Comparison of ENCODE assay signal across 7 mouse cellular contexts in genomic region chr3:88686734-88687611, GRCm38 (mm10). TPM values are rescaled to one million over a fixed set of nuclear protein-coding genes. Genes with fewer than 3 reads are reported as not detected.
DNase-seq lines count a peak whose midpoint lies in the region; ATAC-seq and TF ChIP-seq lines count a peak whose summit lies in the region.

No protein-coding gene starts in this region.

- H3K27me3 ChIP-seq in lung, postnatal 0 days (replicated peaks; ENCODE audit: insufficient read depth, low read length): no peaks in the 10 kb centered on the region
- no peaks in the 10 kb centered on the region for H3K27me3 ChIP-seq in embryonic facial prominence, embryonic 12.5 days
- H3K27me3 ChIP-seq in intestine, embryonic 15.5 days (replicated peaks): no peaks in the 10 kb centered on the region
- no peaks in the 10 kb centered on the region for H3K27me3 ChIP-seq in neural tube, embryonic 13.5 days

- no peak for TF ChIP-seq CTCF in lung, postnatal 0 days (IDR thresholded peaks at IDR 0.05)

- H3K4me2 ChIP-seq in lung, postnatal 0 days (replicated peaks; ENCODE audit: low read depth, low read length): peak overlapping the region; percentile 71
- H3K4me2 ChIP-seq in embryonic facial prominence, embryonic 12.5 days (replicated peaks): peak overlapping the region; percentile 90
- peak overlapping the region; percentile 74 for H3K4me2 ChIP-seq in intestine, embryonic 15.5 days (replicated peaks)
- H3K4me2 ChIP-seq in neural tube, embryonic 13.5 days: peak overlapping the region; percentile 97

- peaks cover 7% of the 10 kb centered on the region; the same call in 1 of the 2 replicates for H3K4me1 ChIP-seq in lung, postnatal 0 days (ENCODE audit: insufficient read depth, low read depth, low read length)
- peaks cover 17% of the 10 kb centered on the region for H3K4me1 ChIP-seq in embryonic facial prominence, embryonic 12.5 days
- H3K4me1 ChIP-seq in intestine, embryonic 15.5 days (replicated peaks): peaks cover 4% of the 10 kb centered on the region
- peaks cover 24% of the 10 kb centered on the region for H3K4me1 ChIP-seq in neural tube, embryonic 13.5 days (replicated peaks)

- peak; percentile 18 for DNase-seq in lung, postnatal 0 days (ENCODE audit: low spot score)
- DNase-seq in lung, adult 18-20 months: no peak
- no peak for DNase-seq in layer of hippocampus, adult 9-10 months (ENCODE audit: low spot score)
- no peak for DNase-seq in cerebellum, adult 8-10 months

- ATAC-seq in lung, postnatal 0 days: no peak
- ATAC-seq in embryonic facial prominence, embryonic 12.5 days (ENCODE audit: insufficient number of reproducible peaks, insufficient read depth, low FRiP score, low TSS enrichment): no peak
- ATAC-seq in intestine, embryonic 15.5 days: no peak
- ATAC-seq in neural tube, embryonic 13.5 days (ENCODE audit: low read depth): no peak

- H3K9ac ChIP-seq in lung, postnatal 0 days (replicated peaks; ENCODE audit: low read depth): peak overlapping the region; percentile 98
- peak overlapping the region; percentile 97 for H3K9ac ChIP-seq in embryonic facial prominence, embryonic 12.5 days
- peak overlapping the region; percentile 96 for H3K9ac ChIP-seq in intestine, embryonic 15.5 days
- peak overlapping the region; percentile 98 for H3K9ac ChIP-seq in neural tube, embryonic 13.5 days

- no peak for TF ChIP-seq EP300 in lung, postnatal 0 days (IDR thresholded peaks at IDR 0.05)

- WGBS in lung, postnatal 0 days: 10% methylated on average over 13 of the region's 13 CpGs
- WGBS in embryonic facial prominence, embryonic 12.5 days: 55% methylated on average over 13 of the region's 13 CpGs
- WGBS in intestine, embryonic 15.5 days: 10% methylated on average over 13 of the region's 13 CpGs
- 50% methylated on average over 13 of the region's 13 CpGs for WGBS in neural tube, embryonic 13.5 days

- peaks cover 12% of the 10 kb centered on the region for H3K36me3 ChIP-seq in lung, postnatal 0 days (ENCODE audit: insufficient read depth, low read length)
- H3K36me3 ChIP-seq in embryonic facial prominence, embryonic 12.5 days: peaks cover 38% of the 10 kb centered on the region
- peaks cover 23% of the 10 kb centered on the region for H3K36me3 ChIP-seq in intestine, embryonic 15.5 days
- peaks cover 38% of the 10 kb centered on the region for H3K36me3 ChIP-seq in neural tube, embryonic 13.5 days

- peak overlapping the region; percentile 99; the same call in 1 of the 2 replicates for H3K27ac ChIP-seq in lung, postnatal 0 days (ENCODE audit: low read length)
- peak overlapping the region; percentile 99; the same call in 1 of the 2 replicates for H3K27ac ChIP-seq in embryonic facial prominence, embryonic 12.5 days
- no peak overlapping the region for H3K27ac ChIP-seq in intestine, embryonic 15.5 days
- peak overlapping the region; percentile 99 for H3K27ac ChIP-seq in neural tube, embryonic 13.5 days (replicated peaks)

- H3K4me3 ChIP-seq in lung, postnatal 0 days (ENCODE audit: low read depth, low read length): peak overlapping the region; percentile 97
- peak overlapping the region; percentile 98 for H3K4me3 ChIP-seq in embryonic facial prominence, embryonic 12.5 days
- H3K4me3 ChIP-seq in intestine, embryonic 15.5 days (replicated peaks): peak overlapping the region; percentile 76
- H3K4me3 ChIP-seq in neural tube, embryonic 13.5 days: peak overlapping the region; percentile 93

- H3K9me3 ChIP-seq in lung, postnatal 0 days (ENCODE audit: low read length): no peaks in the 10 kb centered on the region
- no peaks in the 10 kb centered on the region for H3K9me3 ChIP-seq in embryonic facial prominence, embryonic 12.5 days
- no peaks in the 10 kb centered on the region for H3K9me3 ChIP-seq in intestine, embryonic 15.5 days
- no peaks in the 10 kb centered on the region for H3K9me3 ChIP-seq in neural tube, embryonic 13.5 days

RNA-seq across cellular contexts. Expression of gene Khdc4, which starts 1.4 kb away (rescaled TPM):
- polyA plus RNA-seq in lung, postnatal 0 days (2015; fragmentation: Nextera tagmentation; extraction: Ambion mirVana): 42.3 and 49.4 TPM in 2 replicates
- polyA plus RNA-seq in embryonic facial prominence, embryonic 12.5 days (2016; fragmentation: Nextera tagmentation; extraction: Ambion mirVana): 116 and 117 TPM in 2 replicates
- 72.4 and 75.8 TPM in 2 replicates for polyA plus RNA-seq in intestine, embryonic 15.5 days (2015; fragmentation: Nextera tagmentation; extraction: Ambion mirVana)
- 95.0 and 104 TPM in 2 replicates for polyA plus RNA-seq in neural tube, embryonic 13.5 days (2015; fragmentation: Nextera tagmentation; extraction: Ambion mirVana)

RNA-seq across cellular contexts. Expression of gene Rit1, which starts 29.7 kb away (rescaled TPM):
- 88.6 and 98.4 TPM in 2 replicates for polyA plus RNA-seq in lung, postnatal 0 days (2015; fragmentation: Nextera tagmentation; extraction: Ambion mirVana)
- polyA plus RNA-seq in embryonic facial prominence, embryonic 12.5 days (2016; fragmentation: Nextera tagmentation; extraction: Ambion mirVana): 46.2 and 51.6 TPM in 2 replicates
- 44.9 and 52.7 TPM in 2 replicates for polyA plus RNA-seq in intestine, embryonic 15.5 days (2015; fragmentation: Nextera tagmentation; extraction: Ambion mirVana)
- 60.7 and 65.0 TPM in 2 replicates for polyA plus RNA-seq in neural tube, embryonic 13.5 days (2015; fragmentation: Nextera tagmentation; extraction: Ambion mirVana)

RNA-seq across cellular contexts. Expression of gene Rxfp4, which starts 34.0 kb away (rescaled TPM):
- 0.61 and 0.92 TPM in 2 replicates for polyA plus RNA-seq in lung, postnatal 0 days (2015; fragmentation: Nextera tagmentation; extraction: Ambion mirVana)
- polyA plus RNA-seq in embryonic facial prominence, embryonic 12.5 days (2016; fragmentation: Nextera tagmentation; extraction: Ambion mirVana): not detected in 2 replicates
- not detected in 2 replicates for polyA plus RNA-seq in intestine, embryonic 15.5 days (2015; fragmentation: Nextera tagmentation; extraction: Ambion mirVana)
- polyA plus RNA-seq in neural tube, embryonic 13.5 days (2015; fragmentation: Nextera tagmentation; extraction: Ambion mirVana): not detected in 2 replicates
